Mouse (Mus musculus): ENCODE results near the gene Necap2. TPM values are rescaled to one million over a fixed set of nuclear protein-coding genes. Genes with fewer than 3 reads are reported as not detected.

Gene Necap2
- polyA plus RNA-seq, 1 experiment: 170 TPM

DNA sequence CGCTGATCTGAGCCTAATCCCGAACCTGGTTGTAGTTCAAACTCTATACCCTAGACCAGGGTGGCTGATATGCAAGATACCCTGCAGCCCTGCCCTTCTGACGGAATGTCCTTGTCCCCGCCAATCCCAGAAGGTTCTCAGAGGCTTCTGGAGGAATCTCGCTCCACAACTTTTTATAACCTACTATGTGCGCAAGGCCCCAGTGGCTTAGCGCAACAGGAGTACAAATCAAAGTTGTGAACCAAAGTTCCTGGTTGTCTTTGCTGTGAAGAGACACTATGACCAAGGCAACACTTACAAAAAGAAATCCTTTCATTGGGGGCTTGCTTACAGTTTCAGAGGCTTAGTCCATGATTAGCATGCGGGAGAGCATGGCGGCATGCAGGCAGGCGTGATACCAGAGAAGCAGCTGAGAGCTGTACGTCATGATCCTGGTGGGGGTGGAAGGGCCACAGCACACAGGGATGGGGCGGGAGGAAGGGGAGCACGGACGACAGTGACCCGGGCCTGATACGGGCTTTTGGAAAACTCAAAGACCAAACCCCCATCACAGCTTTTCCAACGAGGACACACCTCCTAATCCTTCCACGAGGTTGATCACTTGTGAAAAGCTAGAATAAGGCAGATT lies 467 bp upstream of the Necap2 start:
- H3K27ac ChIP-seq (ENCODE audit: insufficient read depth, low read depth, low read length): no peak overlapping the region
- no peak overlapping the region for H3K4me3 ChIP-seq (ENCODE audit: insufficient read depth, low read length)
- TF ChIP-seq CTCF (IDR thresholded peaks at IDR 0.05; ENCODE audit: low read depth, low read length) (no peak; the same call in 1 of the 2 replicates), POLR2A (IDR thresholded peaks at IDR 0.05; ENCODE audit: borderline replicate concordance, low read depth, low read length) (no peak)
- peaks cover 23% of the 10 kb centered on the region for H3K4me1 ChIP-seq (ENCODE audit: control insufficient read depth, insufficient read depth, low read length)

DNA sequence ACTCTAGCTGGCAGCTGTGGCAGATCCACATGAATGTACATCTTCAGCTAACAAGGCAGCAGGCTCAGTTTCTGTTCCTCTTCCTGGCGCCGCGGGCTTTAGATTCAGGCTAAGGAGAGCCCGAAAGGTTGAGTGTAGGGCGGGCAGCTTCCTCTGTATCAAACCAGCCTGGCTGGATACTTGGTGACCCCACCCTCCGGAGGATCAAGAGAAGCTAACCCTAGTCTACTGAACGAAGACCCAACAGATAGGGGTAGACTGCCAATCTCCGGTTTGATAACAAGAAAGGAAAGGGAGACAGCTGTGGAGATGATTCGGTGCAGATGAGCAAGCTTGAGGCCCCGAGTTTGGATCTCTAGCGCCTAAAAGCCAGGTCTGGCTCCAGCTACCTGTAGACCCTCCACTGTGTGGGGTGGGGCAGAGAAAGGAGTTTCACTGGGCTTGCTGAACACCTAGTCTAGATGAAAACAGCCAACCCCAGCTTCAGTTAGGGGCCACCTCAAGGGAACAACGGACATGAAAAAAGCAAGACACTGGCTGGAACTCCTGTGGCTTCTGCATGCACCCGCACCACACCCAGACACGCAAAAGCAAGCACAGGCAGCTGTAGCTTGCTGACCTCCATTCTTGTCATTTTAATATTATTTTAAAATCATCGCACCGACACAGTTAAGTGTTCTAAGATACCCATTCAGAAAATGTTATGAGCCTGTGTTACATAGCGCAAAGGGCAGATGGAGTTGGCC lies 1.2 kb downstream of the Necap2 start:
- TF ChIP-seq CTCF (IDR thresholded peaks at IDR 0.05; ENCODE audit: low read depth, low read length) (no peak), POLR2A (IDR thresholded peaks at IDR 0.05; ENCODE audit: borderline replicate concordance, low read depth, low read length) (no peak)
- peak overlapping the region; percentile 89 for H3K27ac ChIP-seq (ENCODE audit: insufficient read depth, low read depth, low read length)
- peaks cover 25% of the 10 kb centered on the region for H3K4me1 ChIP-seq (ENCODE audit: control insufficient read depth, insufficient read depth, low read length)
- H3K4me3 ChIP-seq (ENCODE audit: insufficient read depth, low read length): peak overlapping the region; percentile 90

DNA sequence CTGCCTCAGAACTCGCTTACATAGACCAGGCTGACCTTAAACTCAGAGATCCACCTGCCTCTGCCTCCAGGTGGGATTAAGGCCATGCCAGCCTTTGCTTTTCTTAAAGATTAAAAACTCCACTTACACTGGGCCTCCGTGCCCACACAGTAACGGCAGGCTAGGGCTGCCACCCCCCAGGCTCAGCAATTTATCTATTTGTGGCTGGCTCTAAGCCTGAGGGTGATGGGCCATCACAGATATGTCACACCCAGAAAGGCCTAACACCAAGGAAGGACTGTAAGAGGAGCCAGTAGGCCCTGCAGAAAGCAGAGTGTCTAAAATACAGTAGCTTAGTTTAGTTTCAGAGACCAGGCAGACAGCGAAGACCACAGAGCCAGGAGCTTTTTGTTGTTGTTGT lies 4.0 kb downstream of the Necap2 start:
- no peak overlapping the region for H3K4me3 ChIP-seq (ENCODE audit: insufficient read depth, low read length)
- H3K4me1 ChIP-seq (ENCODE audit: control insufficient read depth, insufficient read depth, low read length): peaks cover 25% of the 10 kb centered on the region
- TF ChIP-seq CTCF (IDR thresholded peaks at IDR 0.05; ENCODE audit: low read depth, low read length) (no peak), POLR2A (IDR thresholded peaks at IDR 0.05; ENCODE audit: borderline replicate concordance, low read depth, low read length) (no peak)
- H3K27ac ChIP-seq (ENCODE audit: insufficient read depth, low read depth, low read length): no peak overlapping the region

DNA sequence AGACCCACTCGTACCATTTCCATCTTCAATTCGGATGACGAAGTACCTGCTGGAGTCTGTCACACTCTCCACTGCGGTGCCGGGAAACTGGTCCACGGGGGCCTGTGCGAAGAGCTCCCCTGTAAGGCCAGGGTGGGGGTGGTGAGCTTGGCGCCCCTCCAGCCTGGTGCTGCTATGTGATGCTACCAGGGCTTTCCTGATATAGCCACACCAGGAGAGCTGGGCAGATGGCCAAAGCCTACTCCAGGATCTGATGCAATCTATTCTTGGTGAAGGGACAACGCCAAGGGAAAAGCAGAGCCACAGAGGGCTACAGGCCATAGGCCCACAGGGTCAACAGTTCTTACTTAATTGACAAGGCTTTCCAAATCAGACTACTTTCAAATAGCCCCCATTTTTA lies 4.5 kb downstream of the Necap2 start:
- TF ChIP-seq POLR2A (IDR thresholded peaks at IDR 0.05; ENCODE audit: borderline replicate concordance, low read depth, low read length) (no peak), CTCF (IDR thresholded peaks at IDR 0.05; ENCODE audit: low read depth, low read length) (no peak)
- H3K4me1 ChIP-seq (ENCODE audit: control insufficient read depth, insufficient read depth, low read length): peaks cover 25% of the 10 kb centered on the region
- H3K4me3 ChIP-seq (ENCODE audit: insufficient read depth, low read length): no peak overlapping the region
- no peak overlapping the region for H3K27ac ChIP-seq (ENCODE audit: insufficient read depth, low read depth, low read length)

DNA sequence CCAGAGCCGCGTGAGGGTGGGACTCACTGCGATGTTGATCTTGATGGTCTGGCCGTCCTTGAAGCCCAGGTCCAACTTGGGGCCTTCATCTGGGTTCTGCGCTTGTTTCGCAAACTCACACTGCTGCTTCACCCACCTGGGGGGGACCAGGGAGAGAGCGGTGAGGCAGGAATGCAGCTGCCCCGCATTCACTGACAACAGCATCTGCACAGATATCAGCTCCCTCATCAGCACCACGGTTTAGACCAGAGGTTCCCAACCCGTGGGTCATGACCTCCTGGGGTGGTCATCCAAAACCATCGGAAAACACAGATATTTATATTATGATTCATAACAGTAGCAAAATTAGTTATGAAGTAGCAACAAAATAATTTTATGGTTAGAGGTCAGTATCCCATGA lies 5.7 kb downstream of the Necap2 start:
- Histone ChIP-seq H3K4me3 (ENCODE audit: insufficient read depth, low read length) (no peak overlapping the region), H3K4me1 (ENCODE audit: control insufficient read depth, insufficient read depth, low read length) (peaks cover 25% of the 10 kb centered on the region), H3K27ac (ENCODE audit: insufficient read depth, low read depth, low read length) (no peak overlapping the region)
- TF ChIP-seq CTCF (IDR thresholded peaks at IDR 0.05; ENCODE audit: low read depth, low read length) (no peak), POLR2A (IDR thresholded peaks at IDR 0.05; ENCODE audit: borderline replicate concordance, low read depth, low read length) (no peak)

DNA sequence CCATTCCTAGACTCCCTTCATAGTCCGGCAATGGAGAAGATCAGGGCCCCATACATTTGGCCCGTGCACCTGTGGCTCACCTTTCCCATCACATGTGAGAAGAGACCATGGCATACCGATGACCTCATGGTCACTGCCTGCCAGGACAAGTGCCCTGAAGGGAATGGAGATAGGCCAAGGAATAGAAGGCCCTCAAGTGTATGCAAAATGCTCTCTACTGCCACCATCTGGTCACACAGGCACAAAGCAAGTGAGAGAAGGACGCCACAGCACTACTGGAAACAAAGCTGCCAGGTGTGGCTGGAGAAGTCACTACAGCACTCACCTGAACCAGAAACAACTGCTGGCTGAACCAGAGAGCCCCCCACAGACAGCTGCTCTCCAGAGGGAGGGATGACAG lies 8.4 kb downstream of the Necap2 start:
- Histone ChIP-seq H3K4me3 (ENCODE audit: insufficient read depth, low read length) (no peak overlapping the region), H3K4me1 (ENCODE audit: control insufficient read depth, insufficient read depth, low read length) (peaks cover 8% of the 10 kb centered on the region), H3K27ac (ENCODE audit: insufficient read depth, low read depth, low read length) (no peak overlapping the region)
- TF ChIP-seq CTCF (IDR thresholded peaks at IDR 0.05; ENCODE audit: low read depth, low read length): peak; percentile 60
- TF ChIP-seq POLR2A (IDR thresholded peaks at IDR 0.05; ENCODE audit: borderline replicate concordance, low read depth, low read length): no peak

DNA sequence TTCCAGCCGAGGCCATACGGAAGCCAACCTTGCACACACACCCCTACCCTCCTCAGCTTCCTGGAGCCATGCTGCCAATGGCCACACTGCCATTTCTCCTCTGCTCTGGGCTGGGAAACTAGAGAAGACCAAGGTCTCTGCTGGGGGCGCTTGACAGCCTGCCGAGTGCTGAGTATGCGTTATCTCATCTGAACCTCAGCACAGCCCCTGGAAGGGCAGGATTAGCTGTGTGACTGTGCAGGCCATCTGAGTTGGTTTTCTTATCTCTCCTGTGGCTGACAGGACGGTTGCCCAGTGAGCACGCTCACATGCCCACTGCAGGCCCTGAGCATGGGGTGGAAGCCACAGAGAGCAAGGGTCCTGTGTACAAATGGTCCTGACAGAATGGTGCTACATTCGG lies 9.5 kb downstream of the Necap2 start:
- Histone ChIP-seq H3K4me1 (ENCODE audit: control insufficient read depth, insufficient read depth, low read length) (peaks cover 2% of the 10 kb centered on the region), H3K4me3 (ENCODE audit: insufficient read depth, low read length) (no peak overlapping the region), H3K27ac (ENCODE audit: insufficient read depth, low read depth, low read length) (no peak overlapping the region)
- no peak for TF ChIP-seq POLR2A (IDR thresholded peaks at IDR 0.05; ENCODE audit: borderline replicate concordance, low read depth, low read length)
- TF ChIP-seq CTCF (IDR thresholded peaks at IDR 0.05; ENCODE audit: low read depth, low read length): no peak

DNA sequence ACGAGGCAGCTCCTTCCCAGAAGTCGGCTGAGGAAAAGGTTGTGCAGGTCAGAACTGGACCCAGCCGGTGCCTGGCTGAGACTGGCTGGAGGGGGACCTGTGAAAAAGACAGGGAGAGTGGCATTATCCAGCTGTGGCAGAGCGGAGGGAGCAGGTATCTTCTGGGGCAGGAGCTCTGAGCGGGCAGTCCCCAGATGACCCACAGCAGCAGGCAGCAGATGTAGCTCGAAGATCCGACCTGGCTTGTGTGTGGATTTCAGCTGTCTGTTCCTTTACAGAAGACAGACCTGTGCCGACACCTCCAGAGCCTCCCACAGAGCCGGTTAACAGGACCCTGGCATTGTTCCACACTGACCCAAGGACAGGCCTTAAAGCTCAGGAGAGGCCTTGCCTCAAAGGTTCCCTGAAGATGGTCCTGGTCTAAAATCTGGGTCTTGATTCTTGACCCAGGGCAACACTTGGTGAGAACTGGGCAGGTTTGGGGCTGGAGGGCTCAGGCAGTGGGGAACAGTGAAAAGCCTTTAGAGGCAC lies 10.6 kb downstream of the Necap2 start:
- Histone ChIP-seq H3K4me3 (ENCODE audit: insufficient read depth, low read length) (no peak overlapping the region), H3K4me1 (ENCODE audit: control insufficient read depth, insufficient read depth, low read length) (no peaks in the 10 kb centered on the region), H3K27ac (ENCODE audit: insufficient read depth, low read depth, low read length) (no peak overlapping the region)
- TF ChIP-seq POLR2A (IDR thresholded peaks at IDR 0.05; ENCODE audit: borderline replicate concordance, low read depth, low read length) (no peak), CTCF (IDR thresholded peaks at IDR 0.05; ENCODE audit: low read depth, low read length) (no peak)

DNA sequence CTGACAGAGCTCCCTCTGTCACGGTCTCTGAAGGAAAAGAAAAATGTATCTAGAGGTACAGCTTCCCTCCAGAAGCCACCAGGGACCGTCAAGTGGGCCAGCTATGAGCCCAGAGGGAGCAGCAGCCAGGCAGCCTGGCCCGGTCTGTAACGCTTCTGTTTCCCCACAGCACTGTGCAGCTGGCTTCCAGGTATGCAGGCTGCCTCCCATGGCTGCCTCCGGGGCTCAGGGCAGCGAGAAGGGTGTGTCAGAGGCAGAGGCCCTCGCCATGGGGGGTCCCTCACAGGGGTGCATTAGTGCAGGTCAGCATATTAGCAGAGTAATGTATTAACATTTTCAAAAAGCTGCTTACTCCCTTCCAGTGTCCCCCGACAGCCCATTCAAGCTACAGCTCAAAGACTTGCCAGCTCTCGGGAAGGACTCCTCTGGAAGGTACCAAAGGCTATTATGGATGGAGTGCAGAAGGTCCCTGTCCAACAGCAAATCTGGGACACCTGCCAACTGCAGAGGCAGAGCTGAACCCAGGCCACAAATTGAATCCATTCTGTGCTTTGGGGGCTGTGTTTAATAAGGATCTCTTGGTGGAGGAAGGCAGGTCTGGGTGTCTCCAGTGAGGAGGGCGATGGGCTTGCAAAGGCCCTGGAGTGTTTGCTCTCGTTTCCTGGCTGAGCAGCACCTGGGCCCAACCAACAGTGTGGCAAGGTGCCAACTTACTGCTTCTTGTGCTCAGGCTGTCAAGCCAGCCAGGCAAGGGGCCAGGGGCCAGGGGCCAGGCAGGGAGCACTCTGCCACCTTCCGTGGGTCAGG lies 11.2 kb downstream of the Necap2 start:
- H3K27ac ChIP-seq (ENCODE audit: insufficient read depth, low read depth, low read length): no peak overlapping the region
- H3K4me3 ChIP-seq (ENCODE audit: insufficient read depth, low read length): no peak overlapping the region
- no peaks in the 10 kb centered on the region for H3K4me1 ChIP-seq (ENCODE audit: control insufficient read depth, insufficient read depth, low read length)
- TF ChIP-seq POLR2A (IDR thresholded peaks at IDR 0.05; ENCODE audit: borderline replicate concordance, low read depth, low read length): no peak
- no peak for TF ChIP-seq CTCF (IDR thresholded peaks at IDR 0.05; ENCODE audit: low read depth, low read length)
